Mouse (Mus musculus): ENCODE measurements around the gene Rras.

DNA sequence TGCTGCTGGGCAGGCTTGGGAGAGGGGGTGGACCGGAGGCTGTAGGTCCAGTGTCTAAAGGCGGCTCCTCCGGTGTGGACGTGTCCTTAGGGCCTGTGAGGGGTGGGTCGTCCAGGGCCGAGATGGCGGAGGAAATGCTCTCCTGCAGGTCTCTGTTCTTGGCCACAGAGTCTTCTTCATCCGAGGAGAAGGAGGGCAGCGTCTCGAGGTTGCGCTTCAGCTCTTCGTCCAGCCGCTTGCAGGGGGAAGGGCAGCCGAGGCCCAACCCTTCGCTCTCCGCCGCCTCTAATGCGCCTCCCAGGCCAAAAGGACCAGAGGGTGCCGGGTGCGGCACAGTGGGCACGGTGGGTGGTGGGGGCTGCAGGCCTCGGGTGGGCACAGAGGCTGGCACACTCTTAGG is 28.0 kb downstream of the Rras start:
- no peak for TF ChIP-seq CTCF (IDR thresholded peaks at IDR 0.05; ENCODE audit: extremely low read depth, insufficient read depth, insufficient read length, insufficient replicate concordance)
- TF ChIP-seq POLR2A (IDR thresholded peaks at IDR 0.05; ENCODE audit: low read depth, low read length) = no peak
